Mouse (Mus musculus) thymus, postnatal 10 days (tissue): ENCODE measurements around the gene Mdk.
A peak's percentile ranks its signal among the peaks of the same experiment; 100 is the strongest.

ENCODE experiments used
- DNase-seq, 2 experiments: peaks; one replicate each; pipeline ENCODE4 v3.0.0; 2021; ENCODE audit warnings: low spot score in 2 of 2

Gene Mdk

GRCm38 (mm10) chr2:91932160-91932711, at the start of gene Mdk:
Gene Mdk, minus strand, starts transcription at chr2:91932297.
- no peak for DNase-seq

- no peak for DNase-seq
Observed at GRCm38 (mm10) chr2:91980830-91981229, 48.7 kb upstream of the Mdk start.

- no peak for DNase-seq
Observed at GRCm38 (mm10) chr2:91980245-91980644, 48.1 kb upstream of the Mdk start.

- no peak for DNase-seq
Observed at GRCm38 (mm10) chr2:91978547-91978946, 46.5 kb upstream of the Mdk start.

GRCm38 (mm10) chr2:91977960-91978359, 45.9 kb upstream of the Mdk start:
- no peak for DNase-seq

GRCm38 (mm10) chr2:91975581-91976541, 43.8 kb upstream of the Mdk start, which contains the start of gene Dgkz:
Gene Dgkz, minus strand, starts transcription at chr2:91975864.
- DNase-seq, result peak; percentile 45 to 52

GRCm38 (mm10) chr2:91973416-91974135, 41.5 kb upstream of the Mdk start:
- no peak for DNase-seq

- DNase-seq, result no peak
Observed at GRCm38 (mm10) chr2:91972121-91972566, 40.0 kb upstream of the Mdk start.

GRCm38 (mm10) chr2:91971231-91972097, 39.4 kb upstream of the Mdk start:
- DNase-seq, result no peak

GRCm38 (mm10) chr2:91967962-91968361, 35.9 kb upstream of the Mdk start:
- DNase-seq, result no peak

- DNase-seq, result no peak
Observed at GRCm38 (mm10) chr2:91966367-91966766, 34.3 kb upstream of the Mdk start.

GRCm38 (mm10) chr2:91965417-91965816, 33.3 kb upstream of the Mdk start:
- DNase-seq, result peak in 1 of 2 experiments; percentile 44

GRCm38 (mm10) chr2:91964610-91965204, 32.6 kb upstream of the Mdk start:
- no peak for DNase-seq

- peak; percentile 90 to 97 for DNase-seq
Observed at GRCm38 (mm10) chr2:91963443-91963932, 31.4 kb upstream of the Mdk start.

- DNase-seq, result peak; percentile 42 to 48
Observed at GRCm38 (mm10) chr2:91962864-91963401, 30.8 kb upstream of the Mdk start.

GRCm38 (mm10) chr2:91961901-91962761, 30.0 kb upstream of the Mdk start:
- peak; percentile 40 to 45 for DNase-seq

GRCm38 (mm10) chr2:91960459-91960858, 28.4 kb upstream of the Mdk start:
- no peak for DNase-seq

- DNase-seq, result no peak
Observed at GRCm38 (mm10) chr2:91959544-91960410, 27.7 kb upstream of the Mdk start.
